Mouse (Mus musculus) MEL (cell line): ENCODE measurements around the gene Cdh13. TPM values are rescaled to one million over a fixed set of nuclear protein-coding genes. Genes with fewer than 3 reads are reported as not detected.
A peak's percentile ranks its signal among the peaks of the same experiment; 100 is the strongest.

Experiments used
- DNase-seq: peaks from one replicate; pipeline ENCODE4 v3.0.0; 2011; ENCODE audit warnings: low read depth, low spot score
- H3K27ac ChIP-seq: 2 replicates; pipeline ENCODE4 v1.5.1; 2012; ENCODE audit warnings: low read depth, mild to moderate bottlenecking, control low read depth, low read length, moderate library complexity; ENCODE audit not compliant: control insufficient read depth
- H3K27me3 ChIP-seq, 2 experiments: fragments of 150-350 bp in 1 of 2; sonication (generic) in 1 of 2; 2 replicates each; pipeline ENCODE4 v1.6.1; 2012; ENCODE audit warnings: low read length in 2 of 2, mild to moderate bottlenecking in 2 of 2, improper control_type of control experiment in 1 of 2, moderate library complexity in 1 of 2; ENCODE audit not compliant: insufficient read depth in 2 of 2, control insufficient read depth in 1 of 2
- H3K36me3 ChIP-seq, 2 experiments: 2 replicates each; pipeline ENCODE4 v1.6.1; 2012 to 2014; ENCODE audit warnings: low read length in 2 of 2, improper control_type of control experiment in 1 of 2, inconsistent platforms in 1 of 2, mild to moderate bottlenecking in 1 of 2; ENCODE audit not compliant: insufficient read depth in 2 of 2, control insufficient read depth in 1 of 2
- H3K4me1 ChIP-seq, 2 experiments: fragments of 150-350 bp in 1 of 2; sonication (generic) in 1 of 2; 2 replicates each; pipeline ENCODE4 v1.6.1; 2012; ENCODE audit warnings: low read length in 2 of 2, improper control_type of control experiment in 1 of 2, mild to moderate bottlenecking in 1 of 2; ENCODE audit not compliant: insufficient read depth in 2 of 2, control insufficient read depth in 1 of 2
- H3K4me3 ChIP-seq, 2 experiments: fragments of 150-350 bp in 1 of 2; sonication (generic) in 1 of 2; 2 replicates each; pipeline ENCODE4 v1.5.1; 2012; ENCODE audit warnings: low read depth in 2 of 2, low read length in 2 of 2, mild to moderate bottlenecking in 2 of 2, moderate library complexity in 2 of 2, control low read depth in 1 of 2, improper control_type of control experiment in 1 of 2; ENCODE audit not compliant: control insufficient read depth in 1 of 2, insufficient read depth in 1 of 2
- H3K79me2 ChIP-seq: 2 replicates; pipeline ENCODE4 v1.6.1; 2012; ENCODE audit warnings: mild to moderate bottlenecking, low read length, moderate library complexity; ENCODE audit not compliant: control insufficient read depth, poor library complexity, insufficient read depth
- H3K9ac ChIP-seq: 2 replicates; pipeline ENCODE4 v1.6.1; 2012; ENCODE audit warnings: low read depth, mild to moderate bottlenecking, control low read depth, low read length, moderate library complexity; ENCODE audit not compliant: control insufficient read depth, poor library complexity, severe bottlenecking
- H3K9me3 ChIP-seq: fragments of 150-350 bp; sonication (generic); replicated peaks from 2 replicates; pipeline ENCODE4 v1.6.1; 2012; ENCODE audit warnings: mild to moderate bottlenecking, low read length, improper control_type of control experiment, moderate library complexity; ENCODE audit not compliant: insufficient read depth
- CHD2 ChIP-seq: IDR thresholded peaks from 2 replicates; pipeline ENCODE4 v1.6.1; 2011; ENCODE audit warnings: low read length, improper control_type of control experiment
- CTCF ChIP-seq, 3 experiments: IDR thresholded peaks in 2 of 3; conservative IDR thresholded peaks in 1 of 3; 2 replicates each; pipeline ENCODE4 v1.5.1; 2011 to 2012; ENCODE audit warnings: low read length in 3 of 3, low read depth in 2 of 3, mild to moderate bottlenecking in 2 of 3, improper control_type of control experiment in 1 of 3, inconsistent platforms in 1 of 3, mixed read lengths in 1 of 3, moderate library complexity in 1 of 3; ENCODE audit not compliant: control insufficient read depth in 1 of 3, insufficient read depth in 1 of 3, poor library complexity in 1 of 3, severe bottlenecking in 1 of 3
- ELF1 ChIP-seq: IDR thresholded peaks from 2 replicates; pipeline ENCODE4 v1.6.1; 2014; ENCODE audit warnings: low read depth, mild to moderate bottlenecking, inconsistent platforms, low read length, improper control_type of control experiment, moderate library complexity
- GABPA ChIP-seq: IDR thresholded peaks from 2 replicates; pipeline ENCODE4 v1.6.1; 2012; ENCODE audit warnings: low read depth, mild to moderate bottlenecking, inconsistent platforms, low read length, improper control_type of control experiment, moderate library complexity
- GATA1 ChIP-seq: IDR thresholded peaks from 2 replicates; pipeline ENCODE4 v1.6.1; 2011; ENCODE audit warnings: low read depth, low read length, improper control_type of control experiment
- HCFC1 ChIP-seq: IDR thresholded peaks from 2 replicates; pipeline ENCODE4 v1.6.1; 2012; ENCODE audit warnings: low read depth, mild to moderate bottlenecking, inconsistent platforms, low read length, improper control_type of control experiment, moderate library complexity
- JUND ChIP-seq: IDR thresholded peaks from 2 replicates; pipeline ENCODE4 v1.6.1; 2011; ENCODE audit warnings: low read depth, mild to moderate bottlenecking, improper control_type of control experiment, low read length
- MAFK ChIP-seq: IDR thresholded peaks from 2 replicates; pipeline ENCODE4 v1.6.1; 2011; ENCODE audit warnings: low read depth, mild to moderate bottlenecking, low read length, improper control_type of control experiment, borderline replicate concordance
- MAX ChIP-seq: IDR thresholded peaks from 2 replicates; pipeline ENCODE4 v1.6.1; 2011; ENCODE audit warnings: low read length, improper control_type of control experiment
- MEF2A ChIP-seq: IDR thresholded peaks from 2 replicates; pipeline ENCODE4 v1.6.1; 2014; ENCODE audit warnings: low read depth, mild to moderate bottlenecking, inconsistent platforms, low read length, improper control_type of control experiment; ENCODE audit not compliant: poor library complexity, insufficient replicate concordance, severe bottlenecking; ENCODE audit errors: extremely low read depth
- MYC ChIP-seq: IDR thresholded peaks from 2 replicates; pipeline ENCODE4 v1.6.1; 2011; ENCODE audit warnings: low read depth, mild to moderate bottlenecking, low read length, improper control_type of control experiment, moderate library complexity
- POLR2AphosphoS2 ChIP-seq: IDR thresholded peaks from 2 replicates; pipeline ENCODE4 v1.6.1; 2011; ENCODE audit warnings: low read length, improper control_type of control experiment
- POLR2AphosphoS5 ChIP-seq: IDR thresholded peaks from 2 replicates; pipeline ENCODE4 v1.6.1; 2012; ENCODE audit warnings: low read depth, borderline replicate concordance, mild to moderate bottlenecking, inconsistent platforms, low read length, moderate library complexity, mixed read lengths
- RCOR1 ChIP-seq: IDR thresholded peaks from 2 replicates; pipeline ENCODE4 v1.6.1; 2012; ENCODE audit warnings: low read depth, mild to moderate bottlenecking, inconsistent platforms, low read length, improper control_type of control experiment
- TAL1 ChIP-seq: IDR thresholded peaks from 2 replicates; pipeline ENCODE4 v1.6.1; 2012; ENCODE audit warnings: mild to moderate bottlenecking, inconsistent platforms, low read length, moderate library complexity, mixed read lengths
- TBP ChIP-seq: IDR thresholded peaks from 2 replicates; pipeline ENCODE4 v1.8.0; 2011; ENCODE audit warnings: low read depth, low read length, improper control_type of control experiment
- TCF12 ChIP-seq: IDR thresholded peaks from 2 replicates; pipeline ENCODE4 v1.6.1; 2014; ENCODE audit warnings: low read depth, mild to moderate bottlenecking, inconsistent platforms, low read length, improper control_type of control experiment, moderate library complexity
- USF1 ChIP-seq: IDR thresholded peaks from 2 replicates; pipeline ENCODE4 v1.6.1; 2014; ENCODE audit warnings: low read depth, mild to moderate bottlenecking, inconsistent platforms, low read length, improper control_type of control experiment, moderate library complexity
- USF2 ChIP-seq, 2 experiments: IDR thresholded peaks; 2 replicates each; pipeline ENCODE4 v1.6.1; 2011 to 2012; ENCODE audit warnings: improper control_type of control experiment in 2 of 2, low read length in 2 of 2, borderline replicate concordance in 1 of 2, inconsistent platforms in 1 of 2, low read depth in 1 of 2, mild to moderate bottlenecking in 1 of 2; ENCODE audit not compliant: insufficient read depth in 1 of 2
- ZKSCAN1 ChIP-seq: IDR thresholded peaks from 2 replicates; pipeline ENCODE4 v1.6.1; 2012; ENCODE audit warnings: low read depth, mild to moderate bottlenecking, inconsistent platforms, low read length, improper control_type of control experiment, moderate library complexity
- ZMIZ1 ChIP-seq: IDR thresholded peaks from 2 replicates; pipeline ENCODE4 v1.6.1; 2012; ENCODE audit warnings: low read depth, mild to moderate bottlenecking, inconsistent platforms, low read length, improper control_type of control experiment, moderate library complexity
- polyA plus RNA-seq, 2 experiments: library from polyadenylated mRNA; stranded (reverse) in 1 of 2; unstranded in 1 of 2; fragments of >175 nt in 1 of 2; fragments of >200 nt in 1 of 2; gene quantifications; 2 replicates each; pipeline versions ENCODE4 v1.2.1 to v1.2.4; 2012; ENCODE audit warnings: low replicate concordance in 2 of 2, low read depth in 1 of 2; ENCODE audit not compliant: insufficient read length in 2 of 2, insufficient read depth in 1 of 2, missing spikeins in 1 of 2
- total RNA-seq: library from RNA; depleted of rRNA; stranded (reverse); fragments of 300-350 nt; gene quantifications from 2 replicates; pipeline ENCODE4 v1.2.3, GENCODE M21; 2012

Gene Cdh13
- total and polyA plus RNA-seq, 3 experiments: not detected

DNA sequence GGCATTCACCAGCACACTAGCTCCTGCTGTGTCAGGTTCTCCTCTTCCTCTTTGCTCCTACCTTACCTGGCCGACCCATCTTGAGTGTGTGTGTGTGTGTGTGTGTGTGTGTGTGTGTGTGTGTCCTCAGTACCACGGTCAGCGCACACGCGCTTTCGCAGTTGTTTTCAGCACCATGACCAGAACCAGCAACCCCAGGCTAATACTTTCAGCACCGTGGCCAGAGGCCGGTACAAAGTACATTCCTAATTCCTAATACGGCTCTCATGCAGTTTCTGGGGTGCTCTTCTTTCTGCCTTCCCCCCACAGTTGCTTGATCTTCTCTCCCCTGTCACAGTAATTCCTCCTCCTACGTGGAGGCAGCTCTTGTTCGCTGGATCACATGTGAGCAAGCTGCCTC is 975.1 kb downstream of the Cdh13 start:
- no peaks in the 10 kb centered on the region for H3K4me1 ChIP-seq
- H3K36me3 ChIP-seq: no peaks in the 10 kb centered on the region
- H3K9me3 ChIP-seq: no peaks in the 10 kb centered on the region
- peak; percentile 6 for DNase-seq
- no peak overlapping the region for H3K27ac ChIP-seq
- TF ChIP-seq MAX (no peak), CHD2 (no peak), MAFK (no peak)
- no peak overlapping the region for H3K9ac ChIP-seq
- H3K27me3 ChIP-seq: no peaks in the 10 kb centered on the region
- no peak overlapping the region for H3K4me3 ChIP-seq
- H3K79me2 ChIP-seq: no peaks in the 10 kb centered on the region

DNA sequence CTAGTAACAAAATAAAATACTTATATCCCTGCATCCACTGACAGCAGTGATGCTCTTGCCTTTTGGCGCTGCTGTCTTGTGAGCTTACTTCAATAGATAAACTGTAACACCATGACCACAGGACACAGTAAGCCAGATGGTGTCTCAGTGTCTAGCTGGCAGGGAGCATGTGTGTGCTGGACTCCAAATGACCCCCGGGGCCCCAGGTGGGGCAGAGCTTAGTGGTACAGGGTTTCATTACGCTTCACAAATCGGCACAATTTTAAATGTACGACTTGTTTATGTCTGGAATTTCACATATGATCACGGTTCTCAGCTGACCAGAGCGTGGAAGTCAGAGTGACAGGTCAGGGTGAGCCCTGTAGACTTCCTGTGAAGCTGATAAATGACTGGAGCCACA is 980.2 kb downstream of the Cdh13 start:
- Histone ChIP-seq H3K4me3 (no peak overlapping the region), H3K9me3 (no peaks in the 10 kb centered on the region)
- TF ChIP-seq TAL1: no peak
- TF ChIP-seq USF1: no peak
- no peak for TF ChIP-seq HCFC1
- TF ChIP-seq TBP: no peak
- TF ChIP-seq JUND: no peak
- TF ChIP-seq CTCF (IDR thresholded peaks at IDR 0.05 in 2 of 3, conservative IDR thresholded peaks at IDR 0.05 in 1 of 3; ENCODE audit: control insufficient read depth in 1 of 3, insufficient read depth in 1 of 3, low read depth in 2 of 3, low read length in 3 of 3, poor library complexity in 1 of 3, severe bottlenecking in 1 of 3): no peak
- no peak for TF ChIP-seq POLR2AphosphoS2
- no peak for TF ChIP-seq MEF2A
- TF ChIP-seq CHD2: no peak
- no peak for TF ChIP-seq POLR2AphosphoS5
- TF ChIP-seq GABPA: no peak
- TF ChIP-seq TCF12: no peak
- TF ChIP-seq MYC: no peak
- no peak for TF ChIP-seq USF2 (IDR thresholded peaks at IDR 0.05; ENCODE audit: borderline replicate concordance in 1 of 2, insufficient read depth in 1 of 2, low read depth in 1 of 2, low read length in 2 of 2)
- no peak for TF ChIP-seq ZMIZ1
- TF ChIP-seq ELF1: no peak
- TF ChIP-seq RCOR1: no peak
- TF ChIP-seq GATA1: no peak
- no peak for TF ChIP-seq ZKSCAN1

More for the DNA sequence above, 980.2 kb downstream of the Cdh13 start:
- Histone ChIP-seq H3K27me3 (no peaks in the 10 kb centered on the region), H3K27ac (no peak overlapping the region), H3K4me1 (no peaks in the 10 kb centered on the region), H3K9ac (no peak overlapping the region), H3K79me2 (no peaks in the 10 kb centered on the region), H3K36me3 (no peaks in the 10 kb centered on the region)
- no peak for DNase-seq
